Mouse (Mus musculus) forelimb bud, embryonic 11.5 days (tissue): ENCODE measurements around the gene Gpx6.

ENCODE experiments used
- DNase-seq: peaks from one replicate; pipeline ENCODE4 v3.0.0-alpha.2; 2012; ENCODE audit warnings: low read depth, low spot score

Gpx6 gene

GRCm38 (mm10) chr13:21311926-21312325 is at the start of gene Gpx6:
TSS of gene Gpx6 (plus strand) at chr13:21312125.
- no peak for DNase-seq

GRCm38 (mm10) chr13:21262787-21263461 is 49.0 kb upstream of the Gpx6 start:
- no peak for DNase-seq

- DNase-seq, result no peak
These were observed 48.0 kb upstream of the Gpx6 start for GRCm38 (mm10) chr13:21263910-21264309.

GRCm38 (mm10) chr13:21264366-21264765 is 47.6 kb upstream of the Gpx6 start:
- DNase-seq, result peak; percentile 86

GRCm38 (mm10) chr13:21265736-21266135 is 46.2 kb upstream of the Gpx6 start:
- no peak for DNase-seq

GRCm38 (mm10) chr13:21267541-21267940 is 44.4 kb upstream of the Gpx6 start:
- DNase-seq, result no peak

GRCm38 (mm10) chr13:21268262-21268661 is 43.7 kb upstream of the Gpx6 start:
- no peak for DNase-seq

- DNase-seq, result peak; percentile 55
These were observed 36.7 kb upstream of the Gpx6 start for GRCm38 (mm10) chr13:21275021-21275814.

GRCm38 (mm10) chr13:21275815-21276550 is 35.9 kb upstream of the Gpx6 start:
- peak; percentile 92 for DNase-seq

- DNase-seq, result no peak
These were observed 35.4 kb upstream of the Gpx6 start for GRCm38 (mm10) chr13:21276551-21276950.

- no peak for DNase-seq
These were observed 32.8 kb upstream of the Gpx6 start for GRCm38 (mm10) chr13:21279076-21279475.

GRCm38 (mm10) chr13:21279559-21279958 is 32.4 kb upstream of the Gpx6 start:
- peak; percentile 91 for DNase-seq

- no peak for DNase-seq
These were observed 19.3 kb upstream of the Gpx6 start, which contains the start of gene Gpx5 for GRCm38 (mm10) chr13:21292631-21293030. TSS of gene Gpx5 (minus strand) at chr13:21292731.

- no peak for DNase-seq
These were observed 13.4 kb upstream of the Gpx6 start for GRCm38 (mm10) chr13:21298557-21298956.

- no peak for DNase-seq
These were observed 7.3 kb upstream of the Gpx6 start for GRCm38 (mm10) chr13:21304483-21305066.

- DNase-seq, result no peak
These were observed 2.1 kb upstream of the Gpx6 start for GRCm38 (mm10) chr13:21309788-21310187.

- DNase-seq, result no peak
These were observed 929 bp downstream of the Gpx6 start for GRCm38 (mm10) chr13:21312854-21313253.

GRCm38 (mm10) chr13:21313903-21314302 is 2.0 kb downstream of the Gpx6 start:
- DNase-seq, result no peak

- no peak for DNase-seq
These were observed 8.3 kb downstream of the Gpx6 start for GRCm38 (mm10) chr13:21320262-21320661.

- DNase-seq, result no peak
These were observed 10.1 kb downstream of the Gpx6 start for GRCm38 (mm10) chr13:21321890-21322494.
